Mouse (Mus musculus): ENCODE data around the gene Lrat. TPM values are rescaled to one million over a fixed set of nuclear protein-coding genes. Genes with fewer than 3 reads are reported as not detected.

The Lrat gene
- polyA plus RNA-seq (2014; fragmentation: Illumina TruSeq; extraction: RNeasy Lipid Tissue Mini Kit (QIAGEN cat#74804)), result 62.3 TPM

GRCm38 (mm10) chr3:82903613-82904205, at the start of gene Lrat:
Gene Lrat (minus strand): TSS chr3:82903973.

GRCm38 (mm10) chr3:82876372-82876739, 27.4 kb downstream of the Lrat start, which contains the start of gene Rbm46:
Gene Rbm46 (minus strand): TSS chr3:82876483.

Other genes with a start within 250 kb of the Lrat start
- gene Rbm46, start 27.5 kb downstream of the Lrat start, polyA plus RNA-seq (2014; fragmentation: Illumina TruSeq; extraction: RNeasy Lipid Tissue Mini Kit (QIAGEN cat#74804)), result 6.1 TPM
- not detected for gene Fgg, start 103.8 kb upstream of the Lrat start, polyA plus RNA-seq (2014; fragmentation: Illumina TruSeq; extraction: RNeasy Lipid Tissue Mini Kit (QIAGEN cat#74804))
- not detected for gene Fga, start 122.1 kb upstream of the Lrat start, polyA plus RNA-seq (2014; fragmentation: Illumina TruSeq; extraction: RNeasy Lipid Tissue Mini Kit (QIAGEN cat#74804))
- not detected for gene Fgb, start 145.9 kb upstream of the Lrat start, polyA plus RNA-seq (2014; fragmentation: Illumina TruSeq; extraction: RNeasy Lipid Tissue Mini Kit (QIAGEN cat#74804))
- 32.0 TPM for gene Plrg1, start 151.5 kb upstream of the Lrat start, polyA plus RNA-seq (2014; fragmentation: Illumina TruSeq; extraction: RNeasy Lipid Tissue Mini Kit (QIAGEN cat#74804))
- 0.29 TPM for gene Dchs2, start 224.0 kb upstream of the Lrat start, polyA plus RNA-seq (2014; fragmentation: Illumina TruSeq; extraction: RNeasy Lipid Tissue Mini Kit (QIAGEN cat#74804))

All from ovary, adult 10 weeks (tissue).